Mouse (Mus musculus) A20 (cell line): Measurements from ENCODE around the gene Psg21.
A peak's percentile ranks its signal among the peaks of the same experiment; 100 is the strongest.
"Not testable (repeated sequence)": the region's sequence is repeated elsewhere in the genome, so short reads cannot be mapped to it uniquely, and the experiment has no call there.

Experiments used
- DNase-seq: peaks from one replicate; pipeline ENCODE4 v3.0.0-alpha.2; 2011; ENCODE audit warnings: low read depth, low spot score

The Psg21 gene

DNA sequence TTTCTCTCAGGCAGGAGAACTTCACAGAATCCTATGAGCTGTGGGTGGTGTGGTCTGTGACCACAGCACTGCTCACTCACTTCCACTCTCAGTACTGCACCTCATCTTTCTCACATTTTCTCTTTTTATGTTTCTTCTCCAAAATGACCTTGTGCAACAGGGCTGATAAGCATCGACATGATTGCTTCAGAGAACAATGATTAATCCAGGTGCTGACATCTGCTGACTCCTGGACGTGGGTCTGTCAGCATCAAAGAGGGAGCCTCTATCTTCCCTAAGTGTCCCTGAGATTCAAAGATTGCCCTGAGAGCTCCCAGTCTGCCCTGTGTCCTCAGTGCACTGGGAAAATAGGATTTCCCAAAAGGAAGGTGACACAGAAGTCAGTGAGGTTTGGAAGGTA, at the start of gene Psg21:
TSS of gene Psg21 (minus strand) at position 101 of the 400 bp plus-strand sequence.
- not testable (repeated sequence) for DNase-seq

- DNase-seq = no peak
These were observed 29.6 kb upstream of the Psg21 start, which contains the start of gene Psg20 for GRCm38 (mm10) chr7:18686085-18686484. TSS of gene Psg20 (minus strand) at chr7:18686185.

DNA sequence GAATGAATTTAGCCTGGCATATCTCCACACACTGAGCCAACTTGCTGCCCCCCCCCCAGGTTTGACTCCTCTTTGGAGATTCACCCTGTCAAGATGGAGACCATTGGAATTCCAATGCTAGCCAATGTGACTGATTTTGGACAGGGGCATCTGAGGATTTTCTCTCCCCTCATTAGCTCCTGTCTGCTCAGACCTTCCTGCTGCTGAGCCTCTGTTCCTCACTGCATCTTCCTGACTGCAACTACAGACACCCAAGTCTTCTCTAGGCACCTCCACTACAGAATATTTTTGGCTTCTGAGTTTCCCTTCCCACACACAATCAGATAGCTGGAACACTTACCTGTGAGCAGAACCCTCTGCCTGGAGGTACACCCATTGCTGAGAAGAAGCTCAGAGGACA, 29.1 kb upstream of the Psg21 start:
- no peak for DNase-seq

DNA sequence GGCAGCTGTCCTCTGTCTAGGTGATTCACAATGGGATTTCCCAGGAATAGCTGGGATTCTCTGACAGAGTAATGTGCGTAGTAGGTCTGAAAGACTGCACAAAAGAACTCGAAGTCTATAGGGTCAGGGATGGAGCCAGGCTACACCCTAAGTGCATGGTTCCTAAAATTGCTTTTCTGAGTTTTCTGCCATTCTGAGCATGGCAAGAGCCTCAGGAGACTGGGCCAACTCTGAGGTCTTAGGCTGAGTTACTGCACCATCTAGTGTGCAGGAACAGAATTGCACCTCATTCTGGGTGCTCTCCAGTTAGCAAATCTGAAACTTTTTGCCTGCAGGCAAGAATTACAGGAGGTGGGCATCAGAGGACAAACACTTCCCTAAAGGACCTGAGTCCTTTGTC, 23.2 kb upstream of the Psg21 start:
- DNase-seq = peak; percentile 25

- not testable (repeated sequence) for DNase-seq
These were observed 29.6 kb downstream of the Psg21 start for GRCm38 (mm10) chr7:18626921-18627320.

GRCm38 (mm10) chr7:18616401-18616800, 40.1 kb downstream of the Psg21 start, which contains the start of gene Psg23:
TSS of gene Psg23 (minus strand) at chr7:18616501.
- DNase-seq = not testable (repeated sequence)
